Mouse (Mus musculus): ENCODE data around the gene Lmntd1. TPM values are rescaled to one million over a fixed set of nuclear protein-coding genes. Genes with fewer than 3 reads are reported as not detected.

Gene Lmntd1
- polyA plus RNA-seq, 1 experiment, result not detected

DNA sequence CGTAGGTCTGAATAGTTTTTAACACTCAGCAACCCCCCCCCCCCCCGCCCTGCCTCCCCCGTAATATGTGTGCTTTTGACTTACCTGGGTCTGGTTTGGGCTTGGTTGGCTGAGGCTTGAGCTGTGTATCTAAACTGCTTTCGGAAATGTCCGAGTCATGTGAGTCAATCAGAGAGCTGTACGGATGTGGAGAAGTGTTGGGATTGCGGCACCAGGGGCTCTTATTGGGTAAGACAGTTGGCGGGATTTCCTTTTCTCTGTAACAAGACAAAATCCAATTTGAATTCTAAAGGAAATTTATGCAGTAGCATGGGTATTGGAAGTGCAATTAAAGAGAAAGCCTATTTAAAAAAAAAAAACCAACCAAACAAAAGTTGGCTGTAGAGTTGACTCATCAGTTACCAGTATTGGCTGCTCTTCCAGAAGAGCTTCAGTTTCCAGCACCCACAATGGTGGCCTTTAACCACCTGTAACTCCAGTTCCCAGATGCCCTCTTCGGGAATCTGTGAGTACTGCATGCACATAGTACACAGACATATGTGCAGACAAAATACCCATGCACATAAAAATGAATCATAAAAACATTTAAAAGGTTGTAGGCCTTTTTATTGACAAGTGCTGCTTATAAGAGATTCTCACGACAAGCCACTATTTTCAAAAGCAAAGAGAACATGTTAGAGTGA lies 209.6 kb downstream of the Lmntd1 start:
- no peaks in the 10 kb centered on the region for H3K4me1 ChIP-seq (ENCODE audit: control insufficient read depth, insufficient read depth, low read length)
- no peak for TF ChIP-seq CTCF (IDR thresholded peaks at IDR 0.05; ENCODE audit: low read depth, low read length)
- no peak for TF ChIP-seq POLR2A (IDR thresholded peaks at IDR 0.05; ENCODE audit: borderline replicate concordance, low read depth, low read length)
- no peak overlapping the region for H3K27ac ChIP-seq (ENCODE audit: insufficient read depth, low read depth, low read length)
- H3K4me3 ChIP-seq (ENCODE audit: insufficient read depth, low read length), result no peak overlapping the region

DNA sequence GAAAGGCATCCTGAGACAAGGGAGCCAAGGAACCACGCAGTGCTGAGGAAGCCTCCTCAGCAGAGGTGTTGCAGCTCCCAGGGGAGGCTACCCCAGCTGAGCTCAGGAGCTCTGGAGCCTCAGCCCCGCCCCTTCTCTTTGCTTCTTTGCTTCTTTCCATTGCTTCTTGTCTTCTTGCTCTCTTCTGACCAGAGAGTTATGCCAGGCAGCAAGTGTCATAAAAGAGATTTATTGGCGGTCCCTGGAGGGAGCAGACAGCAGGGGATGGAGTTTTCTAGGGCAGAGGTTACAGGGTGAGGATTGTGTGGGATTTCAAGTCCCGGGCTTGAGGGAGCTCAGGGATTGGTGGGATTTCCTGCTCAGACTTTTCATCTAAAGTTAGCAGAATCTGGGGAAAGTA lies 213.0 kb downstream of the Lmntd1 start:
- no peak overlapping the region for H3K4me3 ChIP-seq (ENCODE audit: insufficient read depth, low read length)
- no peak overlapping the region for H3K27ac ChIP-seq (ENCODE audit: insufficient read depth, low read depth, low read length)
- TF ChIP-seq CTCF (IDR thresholded peaks at IDR 0.05; ENCODE audit: low read depth, low read length) (no peak), POLR2A (IDR thresholded peaks at IDR 0.05; ENCODE audit: borderline replicate concordance, low read depth, low read length) (no peak)
- H3K4me1 ChIP-seq (ENCODE audit: control insufficient read depth, insufficient read depth, low read length), result no peaks in the 10 kb centered on the region

DNA sequence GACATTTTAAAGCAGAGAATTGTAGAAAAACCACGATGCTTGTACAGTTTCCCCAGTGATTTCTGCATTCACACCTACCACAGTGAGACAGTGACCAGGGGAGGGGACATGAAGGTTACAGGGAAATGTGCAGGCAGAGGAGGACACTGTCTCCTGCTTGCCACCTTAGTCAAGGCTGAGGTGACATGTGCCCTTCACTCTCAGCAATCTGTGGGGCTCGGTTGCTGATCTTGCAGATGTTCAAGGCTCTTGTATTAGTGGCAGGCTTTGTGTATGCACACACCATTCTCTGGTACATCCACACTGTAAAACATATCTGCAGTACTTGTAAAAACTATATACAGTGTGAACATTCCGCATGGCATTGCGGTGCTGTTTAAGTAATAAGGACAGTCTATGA lies 216.2 kb downstream of the Lmntd1 start:
- Histone ChIP-seq H3K27ac (ENCODE audit: insufficient read depth, low read depth, low read length) (no peak overlapping the region), H3K4me1 (ENCODE audit: control insufficient read depth, insufficient read depth, low read length) (no peaks in the 10 kb centered on the region), H3K4me3 (ENCODE audit: insufficient read depth, low read length) (no peak overlapping the region)
- TF ChIP-seq CTCF (IDR thresholded peaks at IDR 0.05; ENCODE audit: low read depth, low read length) (no peak), POLR2A (IDR thresholded peaks at IDR 0.05; ENCODE audit: borderline replicate concordance, low read depth, low read length) (no peak)

DNA sequence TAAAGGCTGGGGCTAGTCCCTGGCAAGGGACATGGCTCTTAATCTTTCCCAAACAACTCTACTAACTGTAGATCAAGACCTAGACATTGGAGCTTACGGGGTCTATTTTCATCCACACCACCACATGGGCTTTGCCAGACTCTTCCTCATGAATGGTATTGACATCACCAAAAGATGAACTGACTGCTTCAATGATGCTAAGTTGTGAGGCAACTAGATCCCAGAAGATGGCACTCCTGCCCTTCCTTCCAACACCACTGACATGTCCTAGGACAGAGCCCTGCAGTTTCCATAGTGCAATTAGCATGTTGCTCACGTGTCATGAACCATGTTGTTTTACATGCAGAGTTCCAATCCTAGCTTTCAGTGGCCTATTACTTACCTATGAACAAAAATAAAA lies 217.6 kb downstream of the Lmntd1 start:
- no peak overlapping the region for H3K4me3 ChIP-seq (ENCODE audit: insufficient read depth, low read length)
- no peak for TF ChIP-seq POLR2A (IDR thresholded peaks at IDR 0.05; ENCODE audit: borderline replicate concordance, low read depth, low read length)
- no peak for TF ChIP-seq CTCF (IDR thresholded peaks at IDR 0.05; ENCODE audit: low read depth, low read length)
- H3K27ac ChIP-seq (ENCODE audit: insufficient read depth, low read depth, low read length), result no peak overlapping the region
- no peaks in the 10 kb centered on the region for H3K4me1 ChIP-seq (ENCODE audit: control insufficient read depth, insufficient read depth, low read length)

DNA sequence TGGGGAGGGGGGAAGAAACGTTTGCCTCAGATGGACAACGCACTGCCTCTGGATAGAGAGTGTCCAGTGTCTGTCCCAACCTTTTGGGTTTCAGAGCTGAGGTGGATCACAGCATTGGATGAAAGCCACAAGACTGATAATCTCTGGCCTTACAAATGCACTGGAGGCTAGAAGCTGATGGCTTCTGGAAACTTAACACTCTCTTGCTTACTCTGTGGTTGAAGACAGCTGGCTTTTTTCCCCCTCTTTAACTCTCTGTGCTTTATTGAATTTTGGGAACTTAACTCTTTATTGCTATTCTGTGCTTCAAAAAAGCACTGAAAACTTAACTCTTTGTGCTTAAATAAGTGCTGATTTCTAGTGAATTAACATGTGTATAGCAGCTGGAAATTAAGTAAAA lies 223.7 kb downstream of the Lmntd1 start:
- Histone ChIP-seq H3K4me3 (ENCODE audit: insufficient read depth, low read length) (no peak overlapping the region), H3K27ac (ENCODE audit: insufficient read depth, low read depth, low read length) (no peak overlapping the region), H3K4me1 (ENCODE audit: control insufficient read depth, insufficient read depth, low read length) (no peaks in the 10 kb centered on the region)
- TF ChIP-seq CTCF (IDR thresholded peaks at IDR 0.05; ENCODE audit: low read depth, low read length), result no peak
- no peak for TF ChIP-seq POLR2A (IDR thresholded peaks at IDR 0.05; ENCODE audit: borderline replicate concordance, low read depth, low read length)

DNA sequence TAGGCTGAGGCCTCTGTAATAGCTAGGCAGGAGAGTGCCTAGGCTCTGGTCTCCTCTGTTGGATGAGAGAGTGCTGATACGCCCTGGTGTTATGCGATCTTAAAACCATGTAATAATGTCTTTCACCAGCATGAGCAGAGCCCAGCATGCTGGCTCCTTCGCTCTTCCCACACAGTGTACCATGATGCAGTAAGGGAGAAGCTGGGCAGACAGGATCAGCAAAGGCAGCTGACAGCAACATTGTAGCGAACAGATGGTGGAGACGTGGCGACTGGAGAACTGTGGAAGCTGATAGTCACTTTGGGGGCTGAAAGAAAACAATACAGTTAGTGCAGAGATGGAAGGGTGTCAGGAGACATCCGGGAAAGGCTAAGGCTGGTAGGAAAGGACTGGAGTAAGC lies 224.2 kb downstream of the Lmntd1 start:
- no peak for TF ChIP-seq CTCF (IDR thresholded peaks at IDR 0.05; ENCODE audit: low read depth, low read length)
- no peak for TF ChIP-seq POLR2A (IDR thresholded peaks at IDR 0.05; ENCODE audit: borderline replicate concordance, low read depth, low read length)
- Histone ChIP-seq H3K4me3 (ENCODE audit: insufficient read depth, low read length) (no peak overlapping the region), H3K27ac (ENCODE audit: insufficient read depth, low read depth, low read length) (no peak overlapping the region), H3K4me1 (ENCODE audit: control insufficient read depth, insufficient read depth, low read length) (no peaks in the 10 kb centered on the region)

DNA sequence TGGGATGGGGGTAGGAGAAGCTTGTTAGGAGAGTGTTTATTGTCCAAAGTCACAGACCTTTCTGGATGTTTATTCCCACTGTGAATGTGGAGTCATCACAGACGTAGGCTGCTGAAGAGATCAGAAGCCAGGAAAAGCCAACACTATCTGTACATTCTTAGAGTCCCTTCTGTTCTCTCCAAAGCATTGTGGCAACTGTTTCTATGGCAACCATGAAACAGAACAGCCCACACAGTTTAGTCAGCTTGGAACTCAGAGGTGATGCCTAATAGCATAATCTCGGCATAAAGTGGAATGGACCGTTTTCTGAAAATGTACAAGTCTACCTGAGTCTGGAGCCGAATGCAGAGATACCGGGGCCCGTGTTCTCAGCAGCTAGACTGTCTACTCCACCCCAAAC lies 226.7 kb downstream of the Lmntd1 start:
- TF ChIP-seq POLR2A (IDR thresholded peaks at IDR 0.05; ENCODE audit: borderline replicate concordance, low read depth, low read length) (no peak), CTCF (IDR thresholded peaks at IDR 0.05; ENCODE audit: low read depth, low read length) (no peak)
- Histone ChIP-seq H3K4me3 (ENCODE audit: insufficient read depth, low read length) (no peak overlapping the region), H3K4me1 (ENCODE audit: control insufficient read depth, insufficient read depth, low read length) (no peaks in the 10 kb centered on the region), H3K27ac (ENCODE audit: insufficient read depth, low read depth, low read length) (no peak overlapping the region)

DNA sequence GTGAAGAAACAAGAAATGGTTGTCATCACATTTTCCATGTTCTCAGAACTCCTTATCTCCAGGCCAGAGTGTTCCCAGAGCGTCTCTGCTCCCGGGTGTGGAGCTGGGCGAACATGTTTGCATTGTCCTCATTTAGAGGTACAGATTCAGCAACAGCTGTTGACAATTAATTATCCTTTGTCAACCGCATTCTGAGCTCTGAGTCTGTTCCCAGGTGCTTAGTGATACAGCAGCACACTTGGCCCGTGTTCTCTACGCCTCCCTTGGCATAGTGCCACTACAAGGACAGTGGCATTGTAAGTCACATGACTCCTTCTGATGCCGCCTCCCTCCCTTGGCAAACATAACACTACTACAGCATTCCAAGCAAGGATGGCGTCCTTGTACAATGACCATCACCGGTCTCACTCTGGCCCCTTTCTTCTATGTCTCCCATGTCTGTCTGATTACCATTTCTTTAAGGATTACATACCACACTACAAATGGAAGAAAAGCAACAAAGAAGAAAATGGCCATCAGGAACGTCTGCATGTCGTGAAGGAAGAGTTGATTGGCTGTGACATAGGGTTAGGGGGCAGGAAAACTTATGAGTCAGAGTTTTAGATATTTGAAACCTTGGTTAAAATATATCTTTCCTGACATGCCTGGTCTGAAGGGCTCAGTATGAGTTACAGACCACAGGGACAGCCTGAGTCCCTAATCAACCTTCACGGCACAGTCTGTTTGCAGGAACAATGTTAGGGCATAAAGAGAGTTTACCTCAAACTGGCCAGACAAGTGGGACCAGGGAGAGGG lies 231.3 kb downstream of the Lmntd1 start:
- TF ChIP-seq CTCF (IDR thresholded peaks at IDR 0.05; ENCODE audit: low read depth, low read length), result no peak
- no peak for TF ChIP-seq POLR2A (IDR thresholded peaks at IDR 0.05; ENCODE audit: borderline replicate concordance, low read depth, low read length)
- H3K4me1 ChIP-seq (ENCODE audit: control insufficient read depth, insufficient read depth, low read length), result no peaks in the 10 kb centered on the region
- H3K27ac ChIP-seq (ENCODE audit: insufficient read depth, low read depth, low read length), result no peak overlapping the region
- no peak overlapping the region for H3K4me3 ChIP-seq (ENCODE audit: insufficient read depth, low read length)

DNA sequence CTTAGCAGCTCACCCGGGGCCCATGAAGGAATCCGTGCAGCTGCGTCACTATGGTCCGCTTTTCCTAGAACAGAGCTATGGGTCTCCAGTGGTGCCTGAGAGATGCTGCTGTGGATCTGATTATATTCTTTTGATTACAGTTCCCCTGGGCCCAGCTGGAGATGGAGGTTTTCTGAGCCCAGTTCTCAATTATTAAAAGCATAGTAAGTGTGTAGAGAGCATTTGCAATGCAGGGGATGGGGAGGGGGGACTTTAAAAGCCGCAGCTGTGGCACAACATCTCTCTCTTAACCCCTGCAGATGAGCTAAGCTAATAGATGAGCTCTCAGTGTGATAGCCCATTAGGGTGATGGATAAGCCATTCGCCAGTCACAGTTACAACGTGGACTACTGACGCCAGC lies 233.2 kb downstream of the Lmntd1 start:
- TF ChIP-seq POLR2A (IDR thresholded peaks at IDR 0.05; ENCODE audit: borderline replicate concordance, low read depth, low read length) (no peak), CTCF (IDR thresholded peaks at IDR 0.05; ENCODE audit: low read depth, low read length) (no peak)
- H3K4me3 ChIP-seq (ENCODE audit: insufficient read depth, low read length), result no peak overlapping the region
- H3K4me1 ChIP-seq (ENCODE audit: control insufficient read depth, insufficient read depth, low read length), result no peaks in the 10 kb centered on the region
- no peak overlapping the region for H3K27ac ChIP-seq (ENCODE audit: insufficient read depth, low read depth, low read length)

DNA sequence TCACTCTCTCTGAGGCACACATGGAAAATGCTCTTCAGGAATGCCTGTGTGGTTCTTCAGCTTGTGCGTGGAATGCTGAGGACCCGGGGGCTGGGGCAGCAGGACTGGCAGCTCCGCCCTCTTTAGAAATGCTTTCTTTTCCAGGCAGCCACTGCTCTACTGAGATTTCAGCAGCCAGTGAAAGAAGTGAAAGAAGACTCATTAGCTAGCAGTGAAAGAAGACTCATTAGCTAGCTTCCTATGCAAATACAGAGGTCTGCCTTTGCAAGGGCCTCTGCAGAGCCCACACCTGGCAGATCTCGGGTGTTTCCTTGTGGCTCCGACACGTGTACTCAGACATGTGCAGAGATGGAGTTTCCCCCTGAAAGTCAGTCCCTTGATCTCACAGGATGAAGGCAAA lies 234.9 kb downstream of the Lmntd1 start:
- Histone ChIP-seq H3K4me3 (ENCODE audit: insufficient read depth, low read length) (no peak overlapping the region), H3K4me1 (ENCODE audit: control insufficient read depth, insufficient read depth, low read length) (0 out of 2 replicates have a peak, but pooled peaks cover under 1% of the 10 kb centered on the region), H3K27ac (ENCODE audit: insufficient read depth, low read depth, low read length) (no peak overlapping the region)
- TF ChIP-seq POLR2A (IDR thresholded peaks at IDR 0.05; ENCODE audit: borderline replicate concordance, low read depth, low read length) (no peak), CTCF (IDR thresholded peaks at IDR 0.05; ENCODE audit: low read depth, low read length) (no peak)
